ENCODE assay signal across 22 mouse cellular contexts in the genomic region with DNA sequence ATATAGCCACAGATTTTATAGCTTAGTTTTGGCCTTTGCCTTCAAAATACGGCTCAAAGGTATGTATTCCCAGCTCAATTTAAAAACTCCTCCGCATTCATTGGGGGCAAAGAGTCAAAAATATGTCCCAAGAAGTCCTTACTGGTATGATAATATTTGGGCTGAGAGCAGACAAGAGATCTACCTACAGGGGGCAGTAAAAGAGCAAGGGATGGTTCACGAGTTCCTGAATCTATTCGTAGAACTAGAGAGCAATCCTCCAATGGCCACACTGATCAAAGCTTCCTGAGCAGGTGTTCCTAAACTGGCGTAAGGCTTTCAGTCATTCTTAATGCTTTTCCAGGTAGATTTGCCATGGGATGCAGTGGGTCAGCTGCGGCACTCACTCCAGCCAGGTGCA. TPM values are rescaled to one million over a fixed set of nuclear protein-coding genes. Genes with fewer than 3 reads are reported as not detected.
DNase-seq lines count a peak whose midpoint lies in the region; ATAC-seq and TF ChIP-seq lines count a peak whose summit lies in the region.
"Had no signal": no experiment of that assay in that cellular context is flagged by ENCODE, and none has a peak within 500 bp of the region (broad histone marks: within the 10 kb centered on the region; RNA-seq: fewer than 3 reads in every experiment).

No protein-coding gene starts in this region.

- intact Hi-C loops in heart, adult 2 months (cut with DNase I), result no loop called here

- no peak for DNase-seq in heart, adult 2 months
- peak; percentile 27 for DNase-seq in midbrain, embryonic 14.5 days
- no peak for DNase-seq in midbrain, embryonic 11.5 days (ENCODE audit: low spot score, missing footprints)
- DNase-seq in NIH3T3 (ENCODE audit: low read depth), result peak; percentile 27
- peak; percentile 11 for DNase-seq in brain, embryonic 14.5 days (ENCODE audit: low read depth)
- no peak for DNase-seq in urinary bladder, adult 18-20 months (ENCODE audit: low spot score in 2 of 2)
- DNase-seq: cerebellum, adult 8-10 months; gastrocnemius, postnatal 14 days; liver, embryonic 13.5 days had no signal

- no peaks in the 10 kb centered on the region for H3K79me2 ChIP-seq in heart, adult 2 months (replicated peaks; ENCODE audit: control insufficient read depth, insufficient read depth, low read length)

- H3K4me2 ChIP-seq in heart, embryonic 11.5 days, result no peak overlapping the region
- H3K4me2 ChIP-seq in midbrain, embryonic 14.5 days (ENCODE audit: low read length), result no peak overlapping the region
- H3K4me2 ChIP-seq in midbrain, embryonic 11.5 days, result no peak overlapping the region
- H3K4me2 ChIP-seq: forebrain, embryonic 15.5 days; heart, embryonic 13.5 days; liver, embryonic 13.5 days had no signal

- no peaks in the 10 kb centered on the region for H3K36me3 ChIP-seq in heart, adult 2 months (ENCODE audit: control insufficient read depth, insufficient read depth, low read length)
- no peaks in the 10 kb centered on the region for H3K36me3 ChIP-seq in heart, embryonic 11.5 days (ENCODE audit: control insufficient read depth, insufficient read depth, low read length)
- no peaks in the 10 kb centered on the region for H3K36me3 ChIP-seq in midbrain, embryonic 14.5 days (ENCODE audit: control insufficient read depth, insufficient read depth, low read length)
- H3K36me3 ChIP-seq in midbrain, embryonic 11.5 days (ENCODE audit: control insufficient read depth, insufficient read depth, low read length), result no peaks in the 10 kb centered on the region
- H3K36me3 ChIP-seq: forebrain, embryonic 15.5 days; heart, embryonic 13.5 days; hindbrain, embryonic 10.5 days; limb, embryonic 10.5 days; liver, embryonic 13.5 days had no signal

- 77% methylated on average over 6 of the region's 6 CpGs for WGBS in heart, adult 2 months
- WGBS in heart, embryonic 11.5 days (ENCODE audit: insufficient replicate concordance), result 78% methylated on average over 6 of the region's 6 CpGs
- WGBS in midbrain, embryonic 14.5 days, result 76% methylated on average over 6 of the region's 6 CpGs
- 88% methylated on average over 6 of the region's 6 CpGs for WGBS in midbrain, embryonic 11.5 days

- no peak overlapping the region for H3K9ac ChIP-seq in heart, adult 2 months (ENCODE audit: low read depth, low read length)
- no peak overlapping the region for H3K9ac ChIP-seq in heart, embryonic 11.5 days (ENCODE audit: low read depth, low read length)
- H3K9ac ChIP-seq in midbrain, embryonic 14.5 days (replicated peaks; ENCODE audit: low read length), result no peak overlapping the region
- no peak overlapping the region for H3K9ac ChIP-seq in midbrain, embryonic 11.5 days (ENCODE audit: low read length)
- H3K9ac ChIP-seq: forebrain, embryonic 15.5 days; heart, embryonic 13.5 days; liver, embryonic 13.5 days had no signal

- no peak overlapping the region for H3K4me3 ChIP-seq in heart, adult 2 months
- H3K4me3 ChIP-seq in heart, embryonic 11.5 days (ENCODE audit: low read depth, low read length), result no peak overlapping the region
- no peak overlapping the region for H3K4me3 ChIP-seq in midbrain, embryonic 14.5 days (replicated peaks; ENCODE audit: low read depth, low read length)
- no peak overlapping the region for H3K4me3 ChIP-seq in midbrain, embryonic 11.5 days (ENCODE audit: low read depth, low read length)
- H3K4me3 ChIP-seq: forebrain, embryonic 15.5 days; heart, embryonic 13.5 days; hindbrain, embryonic 10.5 days; limb, embryonic 10.5 days; liver, embryonic 13.5 days; megakaryocyte, embryonic 14.5 days had no signal

- no peak for ATAC-seq in heart, embryonic 11.5 days (replicated peaks; ENCODE audit: insufficient number of reproducible peaks, low FRiP score, low TSS enrichment)
- ATAC-seq in midbrain, embryonic 14.5 days (ENCODE audit: low FRiP score, low TSS enrichment), result no peak
- no peak for ATAC-seq in midbrain, embryonic 11.5 days (ENCODE audit: low FRiP score)
- no peak for ATAC-seq in erythroid progenitor cell, adult 5-6 weeks (replicated peaks; ENCODE audit: low FRiP score, poor library complexity, severe bottlenecking)
- ATAC-seq: forebrain, embryonic 15.5 days; inflammation-experienced regulatory T-cells, adult 6 months; lung, postnatal 0 days had no signal

- H3K27me3 ChIP-seq in heart, adult 2 months (ENCODE audit: control insufficient read depth, insufficient read depth, low read length), result no peaks in the 10 kb centered on the region
- no peaks in the 10 kb centered on the region for H3K27me3 ChIP-seq in heart, embryonic 11.5 days (ENCODE audit: control insufficient read depth, insufficient read depth, low read length)
- no peaks in the 10 kb centered on the region for H3K27me3 ChIP-seq in midbrain, embryonic 14.5 days (ENCODE audit: control insufficient read depth, insufficient read depth, low read length)
- H3K27me3 ChIP-seq in midbrain, embryonic 11.5 days (ENCODE audit: control insufficient read depth, insufficient read depth, low read length), result no peaks in the 10 kb centered on the region
- H3K27me3 ChIP-seq: forebrain, embryonic 15.5 days; heart, embryonic 13.5 days; liver, embryonic 13.5 days; megakaryocyte, embryonic 14.5 days had no signal

- peaks cover 1% of the 10 kb centered on the region; the same call in 1 of the 2 replicates for H3K4me1 ChIP-seq in heart, adult 2 months (ENCODE audit: control insufficient read depth, insufficient read depth, low read length)
- 0 out of 2 replicates have a peak, but pooled peaks cover 2% of the 10 kb centered on the region for H3K4me1 ChIP-seq in heart, embryonic 11.5 days (ENCODE audit: control insufficient read depth, insufficient read depth, low read length)
- no peaks in the 10 kb centered on the region for H3K4me1 ChIP-seq in midbrain, embryonic 14.5 days (ENCODE audit: control insufficient read depth, insufficient read depth, low read length)
- no peaks in the 10 kb centered on the region for H3K4me1 ChIP-seq in midbrain, embryonic 11.5 days (ENCODE audit: control insufficient read depth, insufficient read depth, low read length)
- H3K4me1 ChIP-seq: forebrain, embryonic 15.5 days; hindbrain, embryonic 10.5 days; limb, embryonic 10.5 days; liver, embryonic 13.5 days; megakaryocyte, embryonic 14.5 days had no signal

- no peak overlapping the region for H3K27ac ChIP-seq in heart, adult 2 months
- no peak overlapping the region for H3K27ac ChIP-seq in heart, embryonic 11.5 days (ENCODE audit: low read depth, low read length)
- no peak overlapping the region for H3K27ac ChIP-seq in midbrain, embryonic 14.5 days (replicated peaks; ENCODE audit: low read depth, low read length)
- no peak overlapping the region for H3K27ac ChIP-seq in midbrain, embryonic 11.5 days (ENCODE audit: low read depth, low read length)
- H3K27ac ChIP-seq: forebrain, embryonic 15.5 days; heart, embryonic 13.5 days; hindbrain, embryonic 10.5 days; limb, embryonic 10.5 days; liver, embryonic 13.5 days had no signal

- no peaks in the 10 kb centered on the region for H3K9me3 ChIP-seq in heart, embryonic 11.5 days (replicated peaks; ENCODE audit: control insufficient read depth, low read length)
- no peaks in the 10 kb centered on the region for H3K9me3 ChIP-seq in midbrain, embryonic 14.5 days (ENCODE audit: control insufficient read depth, low read length)
- no peaks in the 10 kb centered on the region for H3K9me3 ChIP-seq in midbrain, embryonic 11.5 days (ENCODE audit: control insufficient read depth, low read length)
- H3K9me3 ChIP-seq: forebrain, embryonic 15.5 days; heart, embryonic 13.5 days; hindbrain, embryonic 10.5 days; limb, embryonic 10.5 days; liver, embryonic 13.5 days had no signal

- no peak for TF ChIP-seq POLR2A in heart, adult 2 months (IDR thresholded peaks at IDR 0.05; ENCODE audit: insufficient read depth, low read depth, low read length)
- TF ChIP-seq POLR2A in brain, embryonic 14.5 days (IDR thresholded peaks at IDR 0.05; ENCODE audit: borderline replicate concordance, extremely low read depth, insufficient read depth, insufficient read length, poor library complexity, severe bottlenecking), result no peak

- peak; percentile 20; the same call in 1 of the 2 replicates for TF ChIP-seq CTCF in heart, adult 2 months (IDR thresholded peaks at IDR 0.05)
- TF ChIP-seq CTCF in brain, embryonic 14.5 days (IDR thresholded peaks at IDR 0.05; ENCODE audit: borderline replicate concordance, extremely low read depth, insufficient read depth, insufficient read length), result no peak

- TF ChIP-seq EP300 in heart, adult 2 months (IDR thresholded peaks at IDR 0.05; ENCODE audit: insufficient read depth, low read depth, low read length), result no peak

RNA-seq across cellular contexts. Expression of a gene that starts 35.9 kb away (rescaled TPM):
- total RNA-seq in heart, adult 2 months (2021), result 1 to 10 TPM; 9.0 to 9.6 TPM
- 3.7 and 8.1 TPM in 2 replicates for polyA plus RNA-seq in heart, adult 2 months (2012; rRNA removed)
- polyA plus RNA-seq in heart, embryonic 11.5 days (2014; fragmentation: Nextera tagmentation; extraction: Ambion mirVana), result 29.4 and 31.1 TPM in 2 replicates
- polyA plus RNA-seq in midbrain, embryonic 14.5 days (2014; fragmentation: Nextera tagmentation; extraction: Ambion mirVana), result 34.8 and 44.6 TPM in 2 replicates
- polyA plus RNA-seq in midbrain, embryonic 11.5 days (2014; fragmentation: Nextera tagmentation; extraction: Ambion mirVana), result 57.5 and 63.0 TPM in 2 replicates
- 21.8 and 27.4 TPM in 2 replicates for polyA plus RNA-seq in brain, embryonic 14.5 days (2012; rRNA removed)
- 2.9 and 9.6 TPM in 2 replicates for total RNA-seq in erythroid progenitor cell, adult 5-6 weeks (2015; ENCODE audit: low replicate concordance)
- total RNA-seq in erythroid progenitor cell, adult 5-6 weeks (2017; ENCODE audit: low replicate concordance), result 3.3 and 7.0 TPM in 2 replicates

RNA-seq across cellular contexts. Expression of a gene that starts 49.3 kb away (rescaled TPM):
- not detected for total RNA-seq in heart, adult 2 months (2021)
- not detected in 2 replicates for polyA plus RNA-seq in heart, adult 2 months (2012; rRNA removed)
- not detected in 2 replicates for polyA plus RNA-seq in heart, embryonic 11.5 days (2014; fragmentation: Nextera tagmentation; extraction: Ambion mirVana)
- polyA plus RNA-seq in midbrain, embryonic 14.5 days (2014; fragmentation: Nextera tagmentation; extraction: Ambion mirVana), result not detected in 2 replicates
- not detected in 2 replicates for polyA plus RNA-seq in midbrain, embryonic 11.5 days (2014; fragmentation: Nextera tagmentation; extraction: Ambion mirVana)
- not detected in 2 replicates for polyA plus RNA-seq in brain, embryonic 14.5 days (2012; rRNA removed)
- total RNA-seq in erythroid progenitor cell, adult 5-6 weeks (2015; ENCODE audit: low replicate concordance), result not detected in 2 replicates
- total RNA-seq in erythroid progenitor cell, adult 5-6 weeks (2017; ENCODE audit: low replicate concordance), result not detected in 2 replicates
- total RNA-seq: gastrocnemius, postnatal 14 days; layer of hippocampus, adult 8-10 months had no signal
- polyA plus RNA-seq: forebrain, embryonic 15.5 days; heart, embryonic 13.5 days; hindbrain, embryonic 10.5 days; inflammation-experienced regulatory T-cells, adult 6 months; kidney, embryonic 14.5 days; limb, embryonic 10.5 days; liver, embryonic 13.5 days; lung, postnatal 0 days; neural tube, embryonic 14.5 days; stomach, embryonic 14.5 days had no signal

Comparison
In these comparisons a context has a peak if more than half of its experiments do, and no peak if none do; other contexts are left out.
1. DNase-seq: peak in midbrain, embryonic 14.5 days (single experiment), NIH3T3 (single experiment) and brain, embryonic 14.5 days (single experiment); none in heart, adult 2 months (0 of 2), midbrain, embryonic 11.5 days (single experiment) and urinary bladder, adult 18-20 months (0 of 2).